Mouse (Mus musculus) intestine, embryonic 16.5 days (tissue): ENCODE data around the gene Col1a1. TPM values are rescaled to one million over a fixed set of nuclear protein-coding genes. Genes with fewer than 3 reads are reported as not detected.

ENCODE experiments used
- ATAC-seq: fragments of 200-750 bp; cut with Nextera tagmentation; 2 replicates; pipeline ENCODE4 v1.8.0; 2017; ENCODE audit warnings: moderate TSS enrichment, moderate library complexity
- H3K27ac ChIP-seq: fragments of 300-500 bp; sonication (generic); 2 replicates; pipeline ENCODE4 v1.5.1; 2014; ENCODE audit warnings: mild to moderate bottlenecking, low read length
- H3K27me3 ChIP-seq: fragments of 300-500 bp; sonication (generic); replicated peaks from 2 replicates; pipeline ENCODE4 v1.6.1; 2014; ENCODE audit warnings: low read length, control low read depth, mixed read lengths; ENCODE audit not compliant: control insufficient read depth, insufficient read depth
- H3K36me3 ChIP-seq: fragments of 300-500 bp; sonication (generic); 2 replicates; pipeline ENCODE4 v1.6.1; 2014; ENCODE audit warnings: low read length, control low read depth; ENCODE audit not compliant: control insufficient read depth, insufficient read depth
- H3K4me1 ChIP-seq: fragments of 300-500 bp; sonication (generic); 2 replicates; pipeline ENCODE4 v1.6.1; 2014; ENCODE audit warnings: low read length, control low read depth, mixed read lengths; ENCODE audit not compliant: control insufficient read depth, insufficient read depth
- H3K4me2 ChIP-seq: fragments of 300-500 bp; sonication (generic); 2 replicates; pipeline ENCODE4 v1.6.1; 2014; ENCODE audit warnings: low read depth, low read length, control low read depth
- H3K4me3 ChIP-seq: fragments of 300-500 bp; sonication (generic); 2 replicates; pipeline ENCODE4 v1.5.1; 2014; ENCODE audit warnings: mild to moderate bottlenecking, low read length
- H3K9ac ChIP-seq: fragments of 300-500 bp; sonication (generic); 2 replicates; pipeline ENCODE4 v1.6.1; 2014; ENCODE audit warnings: low read depth, low read length
- H3K9me3 ChIP-seq: fragments of 300-500 bp; sonication (generic); 2 replicates; pipeline ENCODE4 v1.6.1; 2016; ENCODE audit warnings: low read length, control low read depth; ENCODE audit not compliant: control insufficient read depth
- WGBS: fragments of 180-500 bp; shearing (Covaris S2); extraction: QIAGEN DNeasy Blood & Tissue Kit; methylation state at CpG from one replicate; pipeline ENCODE4 v1.1.7; 2014; 5-methylcytosine and 5-hydroxymethylcytosine counted together
- polyA plus RNA-seq: library from polyadenylated mRNA; unstranded; fragments of >200 nt; fragmentation: Nextera tagmentation; extraction: Ambion mirVana; gene quantifications from 2 replicates; pipeline ENCODE4 v1.2.1, GENCODE M21; 2015

Col1a1 gene
- polyA plus RNA-seq, 1 experiment from 2014 or later = 890 TPM

- ATAC-seq = peak; percentile 58
- Histone ChIP-seq H3K9ac (peak overlapping the region; percentile 89), H3K4me1 (peaks cover 50% of the 10 kb centered on the region), H3K36me3 (no peaks in the 10 kb centered on the region), H3K4me3 (peak overlapping the region; percentile 87), H3K27ac (peak overlapping the region; percentile 95), H3K27me3 (no peaks in the 10 kb centered on the region), H3K9me3 (no peaks in the 10 kb centered on the region), H3K4me2 (peak overlapping the region; percentile 97)
- 1% methylated on average over 12 of the region's 12 CpGs for WGBS
These were observed 53.6 kb downstream of the Col1a1 start for GRCm38 (mm10) chr11:94989562-94990017.

- Histone ChIP-seq H3K36me3 (no peaks in the 10 kb centered on the region), H3K4me3 (peak overlapping the region; percentile 87), H3K9ac (peak overlapping the region; percentile 89), H3K4me1 (peaks cover 56% of the 10 kb centered on the region), H3K4me2 (peak overlapping the region; percentile 97), H3K27ac (peak overlapping the region; percentile 95), H3K27me3 (no peaks in the 10 kb centered on the region), H3K9me3 (no peaks in the 10 kb centered on the region)
- WGBS = 48% methylated on average over 6 of the region's 6 CpGs
- no peak for ATAC-seq
These were observed 54.2 kb downstream of the Col1a1 start for GRCm38 (mm10) chr11:94990102-94990748.

- H3K4me1 ChIP-seq = peaks cover 63% of the 10 kb centered on the region
- ATAC-seq = peak; percentile 83
- under 1% methylated on average over 66 of the region's 69 CpGs for WGBS
These were observed 54.9 kb downstream of the Col1a1 start, which contains the start of gene Ppp1r9b for GRCm38 (mm10) chr11:94990749-94991577. TSS of gene Ppp1r9b (plus strand) at chr11:94991035.

GRCm38 (mm10) chr11:94991641-94992479 is 55.8 kb downstream of the Col1a1 start:
- Histone ChIP-seq H3K4me1 (peaks cover 65% of the 10 kb centered on the region), H3K4me3 (peak overlapping the region; percentile 87), H3K27ac (peak overlapping the region; percentile 95), H3K27me3 (no peaks in the 10 kb centered on the region), H3K9me3 (no peaks in the 10 kb centered on the region), H3K36me3 (no peaks in the 10 kb centered on the region), H3K4me2 (peak overlapping the region; percentile 97), H3K9ac (peak overlapping the region; percentile 89)
- under 1% methylated on average over 99 of the region's 99 CpGs for WGBS
- peak; percentile 1; the same call in 1 of the 2 replicates for ATAC-seq

More at GRCm38 (mm10) chr11:94990749-94991577, 54.9 kb downstream of the Col1a1 start, which contains the start of gene Ppp1r9b:
- no peaks in the 10 kb centered on the region for H3K9me3 ChIP-seq
- peak within 1 kb of the TSS; percentile 87 for H3K4me3 ChIP-seq
- no peaks in the 10 kb centered on the region for H3K27me3 ChIP-seq
- peak within 1 kb of the TSS; percentile 97 for H3K4me2 ChIP-seq
- peak within 1 kb of the TSS; percentile 89 for H3K9ac ChIP-seq
- H3K36me3 ChIP-seq = no peaks in the 10 kb centered on the region
- H3K27ac ChIP-seq = peak within 1 kb of the TSS; percentile 95

GRCm38 (mm10) chr11:94992480-94992753 is 56.4 kb downstream of the Col1a1 start:
- no peaks in the 10 kb centered on the region for H3K9me3 ChIP-seq

DNA sequence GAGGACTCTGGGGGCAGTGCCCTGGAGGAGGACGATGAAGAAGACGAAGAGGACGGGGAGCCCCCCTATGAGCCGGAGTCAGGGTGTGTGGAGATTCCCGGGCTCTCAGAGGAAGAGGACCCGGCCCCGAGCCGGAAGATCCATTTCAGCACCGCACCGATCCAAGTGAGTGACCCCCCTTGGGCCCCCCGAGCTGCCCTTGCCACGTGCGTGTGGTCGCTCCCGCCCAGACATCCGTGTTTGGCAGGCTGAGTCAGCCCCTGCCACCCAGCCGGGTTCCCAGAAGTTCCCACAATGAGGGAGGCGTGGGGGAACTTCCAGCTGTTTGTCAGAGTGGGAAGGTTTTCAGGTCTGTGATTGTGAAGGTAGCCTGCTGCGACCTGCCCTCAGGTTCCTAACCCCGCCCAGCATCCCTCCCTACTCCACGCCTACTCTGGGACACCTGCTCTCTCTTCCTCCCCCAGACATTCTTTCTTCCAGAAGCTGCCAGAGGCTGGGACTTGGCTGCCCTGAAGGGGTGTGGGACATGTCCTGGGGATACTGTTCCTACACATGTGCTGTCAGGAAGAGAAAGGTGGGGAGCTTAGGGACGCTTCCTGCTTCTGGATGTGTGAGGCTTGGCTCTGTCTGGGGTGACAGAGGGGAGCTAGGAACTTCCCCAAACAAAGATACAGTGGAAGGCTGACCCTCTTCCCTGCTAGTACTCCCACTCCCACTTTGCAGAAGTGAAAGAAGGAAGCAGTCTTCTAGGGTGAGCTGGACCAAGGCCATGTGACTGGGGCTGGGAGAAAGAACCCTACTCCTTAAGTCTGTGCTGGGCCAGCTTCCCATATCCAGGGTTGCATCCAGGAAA is 57.0 kb downstream of the Col1a1 start:
- Histone ChIP-seq H3K9ac (peak overlapping the region; percentile 89), H3K4me1 (peaks cover 69% of the 10 kb centered on the region), H3K4me2 (peak overlapping the region; percentile 97), H3K9me3 (no peaks in the 10 kb centered on the region), H3K27me3 (no peaks in the 10 kb centered on the region), H3K36me3 (no peaks in the 10 kb centered on the region), H3K27ac (peak overlapping the region; percentile 71), H3K4me3 (peak overlapping the region; percentile 87)
- WGBS = under 1% methylated on average over 22 of the region's 22 CpGs
- peak; percentile 36 for ATAC-seq

More at GRCm38 (mm10) chr11:94992480-94992753, 56.4 kb downstream of the Col1a1 start:
- peaks cover 65% of the 10 kb centered on the region for H3K4me1 ChIP-seq
- H3K4me3 ChIP-seq = peak overlapping the region; percentile 87
- no peak for ATAC-seq
- H3K4me2 ChIP-seq = peak overlapping the region; percentile 97
- H3K27me3 ChIP-seq = no peaks in the 10 kb centered on the region
- 2% methylated on average over 20 of the region's 20 CpGs for WGBS
- H3K9ac ChIP-seq = peak overlapping the region; percentile 89
- H3K27ac ChIP-seq = peak overlapping the region; percentile 66
- H3K36me3 ChIP-seq = no peaks in the 10 kb centered on the region

DNA sequence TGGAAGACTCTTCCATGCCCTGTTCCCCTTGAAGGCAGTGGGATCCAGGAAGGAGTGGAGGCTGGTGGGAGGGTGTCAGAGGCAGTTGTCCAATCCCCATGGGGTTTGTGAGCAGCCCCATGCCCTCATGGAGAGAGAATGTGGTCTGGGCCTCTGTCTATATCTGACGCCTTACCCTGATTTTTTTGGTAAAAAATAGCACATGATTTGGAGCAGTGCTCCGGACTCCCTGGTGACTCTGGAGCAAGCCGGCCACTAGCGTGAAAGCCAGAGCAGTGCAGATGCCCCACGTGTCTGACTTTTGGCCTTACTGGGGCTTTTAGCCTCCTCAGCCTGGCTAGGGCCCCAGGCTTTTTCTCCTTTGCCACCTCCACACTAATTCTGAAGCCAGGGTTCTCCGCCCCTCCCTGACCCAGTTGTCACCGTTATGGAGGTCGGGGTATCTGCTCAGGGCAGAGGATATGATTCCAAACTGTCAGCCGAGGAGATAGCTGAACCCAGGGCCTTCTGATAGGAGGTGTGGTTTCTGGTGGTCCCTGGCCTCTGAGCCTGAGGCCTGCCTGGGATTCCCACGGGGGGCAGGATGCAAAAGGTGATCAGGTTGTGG is 58.3 kb downstream of the Col1a1 start:
- Histone ChIP-seq H3K27me3 (no peaks in the 10 kb centered on the region), H3K4me2 (peak overlapping the region; percentile 97), H3K9ac (peak overlapping the region; percentile 89), H3K27ac (no peak overlapping the region), H3K4me3 (peak overlapping the region; percentile 87), H3K4me1 (peaks cover 65% of the 10 kb centered on the region), H3K9me3 (no peaks in the 10 kb centered on the region), H3K36me3 (0 out of 2 replicates have a peak, but pooled peaks cover 4% of the 10 kb centered on the region)
- ATAC-seq = no peak
- 46% methylated on average over 10 of the region's 10 CpGs for WGBS
